In the genomic region with DNA sequence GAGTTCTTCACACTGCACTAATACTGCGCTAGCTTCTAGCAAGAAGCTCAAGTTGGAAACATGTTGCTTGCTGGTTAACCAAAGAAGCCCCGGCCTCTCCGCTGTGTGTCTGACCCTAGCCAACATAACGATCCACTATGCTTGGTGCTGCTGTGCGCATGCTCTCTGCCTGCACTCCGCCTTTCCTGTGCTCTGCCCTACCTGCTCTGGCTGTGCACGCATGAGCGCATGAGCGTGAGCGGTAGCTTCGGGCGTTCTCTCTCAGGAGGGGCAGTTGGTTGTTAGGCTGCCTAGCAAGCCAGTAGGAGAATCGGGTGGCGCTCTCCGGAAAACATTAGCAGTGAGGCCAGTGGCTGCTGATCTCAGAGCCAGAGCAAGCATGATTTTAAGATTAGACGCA, we compare ENCODE assay signal across 10 mouse cellular contexts. TPM values are rescaled to one million over a fixed set of nuclear protein-coding genes. Genes with fewer than 3 reads are reported as not detected.
A peak's percentile ranks its signal among the peaks of the same experiment; 100 is the strongest.
DNase-seq lines count a peak whose midpoint lies in the region; ATAC-seq and TF ChIP-seq lines count a peak whose summit lies in the region.
"Had no signal": no experiment of that assay in that cellular context is flagged by ENCODE, and none has a peak within 500 bp of the region (broad histone marks: within the 10 kb centered on the region; RNA-seq: fewer than 3 reads in every experiment).

No protein-coding gene starts in this region.

- 0 out of 2 replicates have a peak, but pooled peaks cover 2% of the 10 kb centered on the region for H3K4me1 ChIP-seq in neural tube, embryonic 14.5 days (ENCODE audit: control insufficient read depth, insufficient read depth, low read length)
- H3K4me1 ChIP-seq in neural tube, embryonic 15.5 days, result peaks cover 4% of the 10 kb centered on the region
- no peaks in the 10 kb centered on the region for H3K4me1 ChIP-seq in kidney, postnatal 0 days (replicated peaks; ENCODE audit: insufficient read depth, low read length)
- peaks cover 14% of the 10 kb centered on the region for H3K4me1 ChIP-seq in testis, adult 2 months (ENCODE audit: control insufficient read depth, insufficient read depth, low read length)

- no peaks in the 10 kb centered on the region for H3K9me3 ChIP-seq in neural tube, embryonic 14.5 days (ENCODE audit: control insufficient read depth, low read length)
- H3K9me3 ChIP-seq in neural tube, embryonic 15.5 days (replicated peaks), result no peaks in the 10 kb centered on the region
- H3K9me3 ChIP-seq in kidney, postnatal 0 days (replicated peaks; ENCODE audit: low read length), result no peaks in the 10 kb centered on the region

- DNase-seq in embryo, embryonic 11 days, result peak; percentile 22
- DNase-seq in embryo, embryonic 10.5 days (ENCODE audit: low spot score), result no peak
- DNase-seq in kidney, postnatal 0 days (ENCODE audit: low spot score), result peak; percentile 62
- no peak for DNase-seq in right cerebral cortex, postnatal 36 days (ENCODE audit: low spot score in 2 of 2)
- no peak for DNase-seq in right cerebral cortex, postnatal 25 days

- no peak overlapping the region for H3K9ac ChIP-seq in neural tube, embryonic 14.5 days (replicated peaks; ENCODE audit: low read depth, low read length)
- H3K9ac ChIP-seq in neural tube, embryonic 15.5 days (replicated peaks), result no peak overlapping the region
- H3K9ac ChIP-seq in kidney, postnatal 0 days (ENCODE audit: low read depth, low read length), result no peak overlapping the region

- 0 out of 2 replicates have a peak, but pooled peaks have one; percentile 19 for ATAC-seq in neural tube, embryonic 14.5 days (ENCODE audit: low read depth)
- no peak for ATAC-seq in neural tube, embryonic 15.5 days (ENCODE audit: low FRiP score)
- ATAC-seq in kidney, postnatal 0 days (replicated peaks; ENCODE audit: low FRiP score, low read depth), result peak; percentile 84

- H3K27me3 ChIP-seq in neural tube, embryonic 14.5 days (ENCODE audit: control insufficient read depth, insufficient read depth, low read length), result no peaks in the 10 kb centered on the region
- H3K27me3 ChIP-seq in neural tube, embryonic 15.5 days (replicated peaks), result no peaks in the 10 kb centered on the region
- H3K27me3 ChIP-seq in kidney, postnatal 0 days (ENCODE audit: insufficient read depth, low read length), result no peaks in the 10 kb centered on the region
- H3K27me3 ChIP-seq in testis, adult 2 months (ENCODE audit: control insufficient read depth, insufficient read depth, low read length), result no peaks in the 10 kb centered on the region

- no peak overlapping the region for H3K4me3 ChIP-seq in neural tube, embryonic 14.5 days (ENCODE audit: low read depth, low read length)
- no peak overlapping the region for H3K4me3 ChIP-seq in neural tube, embryonic 15.5 days (replicated peaks)
- no peak overlapping the region for H3K4me3 ChIP-seq in kidney, postnatal 0 days (replicated peaks; ENCODE audit: low read depth, low read length)
- peak overlapping the region; percentile 69 for H3K4me3 ChIP-seq in testis, adult 2 months (ENCODE audit: control insufficient read depth, low read depth, low read length)
- H3K4me3 ChIP-seq: myocyte had no signal

- no peaks in the 10 kb centered on the region for H3K36me3 ChIP-seq in neural tube, embryonic 14.5 days (ENCODE audit: control insufficient read depth, insufficient read depth, low read length)
- no peaks in the 10 kb centered on the region for H3K36me3 ChIP-seq in neural tube, embryonic 15.5 days
- no peaks in the 10 kb centered on the region for H3K36me3 ChIP-seq in kidney, postnatal 0 days (ENCODE audit: insufficient read depth, low read length)
- no peaks in the 10 kb centered on the region for H3K36me3 ChIP-seq in testis, adult 2 months (ENCODE audit: control insufficient read depth, insufficient read depth, low read length)

- TF ChIP-seq POLR2A in testis, adult 2 months (IDR thresholded peaks at IDR 0.05; ENCODE audit: control insufficient read depth, low read depth, low read length), result peak; percentile 99

- WGBS in neural tube, embryonic 14.5 days, result 72% methylated on average over 16 of the region's 16 CpGs
- 78% methylated on average over 16 of the region's 16 CpGs for WGBS in neural tube, embryonic 15.5 days
- 50% methylated on average over 16 of the region's 16 CpGs for WGBS in kidney, postnatal 0 days

- no peak overlapping the region for H3K4me2 ChIP-seq in neural tube, embryonic 14.5 days (ENCODE audit: low read depth, low read length)
- H3K4me2 ChIP-seq in neural tube, embryonic 15.5 days, result no peak overlapping the region
- H3K4me2 ChIP-seq in kidney, postnatal 0 days (ENCODE audit: low read length), result no peak overlapping the region

- TF ChIP-seq CTCF in kidney, postnatal 0 days (IDR thresholded peaks at IDR 0.05; ENCODE audit: low read depth), result no peak
- no peak for TF ChIP-seq CTCF in testis, adult 2 months (IDR thresholded peaks at IDR 0.05; ENCODE audit: control insufficient read depth, insufficient read depth, insufficient replicate concordance, low read depth, low read length)

- no peak overlapping the region for H3K27ac ChIP-seq in neural tube, embryonic 14.5 days (ENCODE audit: low read depth, low read length)
- no peak overlapping the region for H3K27ac ChIP-seq in neural tube, embryonic 15.5 days (replicated peaks)
- H3K27ac ChIP-seq in kidney, postnatal 0 days, result peak overlapping the region; percentile 81
- peak overlapping the region; percentile 95 for H3K27ac ChIP-seq in testis, adult 2 months (ENCODE audit: control insufficient read depth, insufficient read depth, low read depth, low read length)

RNA-seq across cellular contexts. Expression of a gene that starts 5.5 kb away (rescaled TPM):
- 118 and 126 TPM in 2 replicates for polyA plus RNA-seq in neural tube, embryonic 14.5 days (2014; fragmentation: Nextera tagmentation; extraction: Ambion mirVana)
- polyA plus RNA-seq in neural tube, embryonic 15.5 days (2015; fragmentation: Nextera tagmentation; extraction: Ambion mirVana), result 86.6 and 95.3 TPM in 2 replicates
- 65.3 and 67.0 TPM in 2 replicates for polyA plus RNA-seq in kidney, postnatal 0 days (2015; fragmentation: Nextera tagmentation; extraction: Ambion mirVana)
- polyA plus RNA-seq in testis, adult 2 months (2012; rRNA removed), result 43.3 and 44.1 TPM in 2 replicates

RNA-seq across cellular contexts. Expression of a gene that starts 8.7 kb away (rescaled TPM):
- polyA plus RNA-seq in neural tube, embryonic 14.5 days (2014; fragmentation: Nextera tagmentation; extraction: Ambion mirVana), result not detected in 2 replicates
- not detected in 2 replicates for polyA plus RNA-seq in neural tube, embryonic 15.5 days (2015; fragmentation: Nextera tagmentation; extraction: Ambion mirVana)
- not detected in 2 replicates for polyA plus RNA-seq in kidney, postnatal 0 days (2015; fragmentation: Nextera tagmentation; extraction: Ambion mirVana)
- polyA plus RNA-seq in testis, adult 2 months (2012; rRNA removed), result 0.18 and 0.33 TPM in 2 replicates
- polyA plus RNA-seq: large intestine, adult 2 months; myocyte had no signal

RNA-seq across cellular contexts. Expression of a gene that starts 52.3 kb away (rescaled TPM):
- 10.3 and 29.8 TPM in 2 replicates for polyA plus RNA-seq in neural tube, embryonic 14.5 days (2014; fragmentation: Nextera tagmentation; extraction: Ambion mirVana)
- 29.0 and 48.7 TPM in 2 replicates for polyA plus RNA-seq in neural tube, embryonic 15.5 days (2015; fragmentation: Nextera tagmentation; extraction: Ambion mirVana)
- polyA plus RNA-seq in kidney, postnatal 0 days (2015; fragmentation: Nextera tagmentation; extraction: Ambion mirVana), result 71.3 and 73.2 TPM in 2 replicates
- polyA plus RNA-seq in testis, adult 2 months (2012; rRNA removed), result 12.7 and 15.4 TPM in 2 replicates

Comparison
In these comparisons a context has a peak if more than half of its experiments do, and no peak if none do; other contexts are left out.
1. DNase-seq: peak in embryo, embryonic 11 days (single experiment) and kidney, postnatal 0 days (single experiment); none in embryo, embryonic 10.5 days (single experiment), right cerebral cortex, postnatal 36 days (0 of 2) and right cerebral cortex, postnatal 25 days (single experiment).
2. H3K27ac ChIP-seq: peak in kidney, postnatal 0 days (single experiment) and testis, adult 2 months (single experiment); none in neural tube, embryonic 14.5 days (single experiment) and neural tube, embryonic 15.5 days (single experiment).